Mouse (Mus musculus) limb, embryonic 11.5 days (tissue): ENCODE measurements around the gene Lbhd1. TPM values are rescaled to one million over a fixed set of nuclear protein-coding genes. Genes with fewer than 3 reads are reported as not detected.

Source experiments
- microRNA-seq: library from miRNA; unstranded; fragments of <30 nt; microRNA quantifications from one replicate; pipeline ENCODE4, GENCODE M21; 2016
- polyA plus RNA-seq: library from polyadenylated mRNA; unstranded; fragments of >200 nt; fragmentation: Nextera tagmentation; extraction: Ambion mirVana; gene quantifications from 2 replicates; pipeline ENCODE4 v1.2.1, GENCODE M21; 2014

The Lbhd1 gene
- polyA plus RNA-seq, 1 experiment from 2014 or later, result 110 TPM

Small RNAs within 50 kb of the gene (microRNA-seq; reads per million reads assigned to microRNA genes)
- gene Mir5136, result 0.92 reads per million

Other genes starting within 250 kb of the Lbhd1 start
- 0.15 and 0.27 TPM in 2 replicates for gene Chrm1, start 219.9 kb upstream of the Lbhd1 start, polyA plus RNA-seq
- 108 and 114 TPM in 2 replicates for gene Slc3a2, start 160.4 kb upstream of the Lbhd1 start, polyA plus RNA-seq
- 92.9 and 100 TPM in 2 replicates for gene Wdr74, start 147.9 kb upstream of the Lbhd1 start, polyA plus RNA-seq
- gene 1700092M07Rik, start 143.0 kb upstream of the Lbhd1 start, polyA plus RNA-seq, result 0.99 and 1.8 TPM in 2 replicates
- 125 and 127 TPM in 2 replicates for gene Stx5a, start 142.3 kb upstream of the Lbhd1 start, polyA plus RNA-seq
- 228 and 247 TPM in 2 replicates for gene Nxf1, start 126.7 kb upstream of the Lbhd1 start, polyA plus RNA-seq
- gene Tmem223, start 112.7 kb upstream of the Lbhd1 start, polyA plus RNA-seq, result 183 and 204 TPM in 2 replicates
- 49.1 and 51.3 TPM in 2 replicates for gene Tmem179b, start 109.3 kb upstream of the Lbhd1 start, polyA plus RNA-seq
- 22.5 and 23.0 TPM in 2 replicates for gene Taf6l, start 97.3 kb upstream of the Lbhd1 start, polyA plus RNA-seq
- gene Polr2g, start 85.2 kb upstream of the Lbhd1 start, polyA plus RNA-seq, result 197 and 206 TPM in 2 replicates
- gene Zbtb3, start 81.2 kb upstream of the Lbhd1 start, polyA plus RNA-seq, result 4.8 and 5.0 TPM in 2 replicates
- 63.3 and 67.1 TPM in 2 replicates for gene Ttc9c, start 64.4 kb upstream of the Lbhd1 start, polyA plus RNA-seq
- 6.9 and 8.0 TPM in 2 replicates for gene Hnrnpul2, start 63.7 kb upstream of the Lbhd1 start, polyA plus RNA-seq
- gene AC129217.1, start 54.0 kb upstream of the Lbhd1 start, polyA plus RNA-seq, result not detected in 2 replicates
- gene Bscl2, start 46.3 kb upstream of the Lbhd1 start, polyA plus RNA-seq, result 34.1 and 35.0 TPM in 2 replicates
- gene Gng3, start 44.5 kb upstream of the Lbhd1 start, polyA plus RNA-seq, result 9.1 and 9.6 TPM in 2 replicates
- gene Lrrn4cl, start 33.0 kb upstream of the Lbhd1 start, polyA plus RNA-seq, result 0.12 and 0.47 TPM in 2 replicates
- 186 and 196 TPM in 2 replicates for gene Ubxn1, start 12.2 kb upstream of the Lbhd1 start, polyA plus RNA-seq
- gene Uqcc3, start 2.8 kb upstream of the Lbhd1 start, polyA plus RNA-seq, result 53.5 and 60.2 TPM in 2 replicates
- gene Gm49403, start 198 bp downstream of the Lbhd1 start, polyA plus RNA-seq, result not detected in 2 replicates
- 127 and 132 TPM in 2 replicates for gene 1810009A15Rik, start 5.1 kb downstream of the Lbhd1 start, polyA plus RNA-seq
- 0.24 TPM in 1 of 2 replicates, not detected in the other for gene Gm49416, start 5.2 kb downstream of the Lbhd1 start, polyA plus RNA-seq
- gene Ints5, start 9.3 kb downstream of the Lbhd1 start, polyA plus RNA-seq, result 38.5 and 39.2 TPM in 2 replicates
- 111 and 122 TPM in 2 replicates for gene Ganab, start 14.3 kb downstream of the Lbhd1 start, polyA plus RNA-seq
- gene B3gat3, start 36.6 kb downstream of the Lbhd1 start, polyA plus RNA-seq, result 33.1 and 37.2 TPM in 2 replicates
- 1.1 and 1.4 TPM in 2 replicates for gene Rom1, start 45.6 kb downstream of the Lbhd1 start, polyA plus RNA-seq
- gene Eml3, start 45.8 kb downstream of the Lbhd1 start, polyA plus RNA-seq, result 17.9 and 18.0 TPM in 2 replicates
- 58.5 and 62.0 TPM in 2 replicates for gene Mta2, start 58.1 kb downstream of the Lbhd1 start, polyA plus RNA-seq
- 33.2 and 35.2 TPM in 2 replicates for gene Tut1, start 70.1 kb downstream of the Lbhd1 start, polyA plus RNA-seq
- 567 and 588 TPM in 2 replicates for gene Eef1g, start 83.3 kb downstream of the Lbhd1 start, polyA plus RNA-seq
- gene Ahnak, start 105.6 kb downstream of the Lbhd1 start, polyA plus RNA-seq, result 7.7 and 8.9 TPM in 2 replicates
- gene Scgb1a1, start 204.2 kb downstream of the Lbhd1 start, polyA plus RNA-seq, result not detected in 2 replicates